7 mouse cellular contexts compared by ENCODE assay signal in the genomic region with DNA sequence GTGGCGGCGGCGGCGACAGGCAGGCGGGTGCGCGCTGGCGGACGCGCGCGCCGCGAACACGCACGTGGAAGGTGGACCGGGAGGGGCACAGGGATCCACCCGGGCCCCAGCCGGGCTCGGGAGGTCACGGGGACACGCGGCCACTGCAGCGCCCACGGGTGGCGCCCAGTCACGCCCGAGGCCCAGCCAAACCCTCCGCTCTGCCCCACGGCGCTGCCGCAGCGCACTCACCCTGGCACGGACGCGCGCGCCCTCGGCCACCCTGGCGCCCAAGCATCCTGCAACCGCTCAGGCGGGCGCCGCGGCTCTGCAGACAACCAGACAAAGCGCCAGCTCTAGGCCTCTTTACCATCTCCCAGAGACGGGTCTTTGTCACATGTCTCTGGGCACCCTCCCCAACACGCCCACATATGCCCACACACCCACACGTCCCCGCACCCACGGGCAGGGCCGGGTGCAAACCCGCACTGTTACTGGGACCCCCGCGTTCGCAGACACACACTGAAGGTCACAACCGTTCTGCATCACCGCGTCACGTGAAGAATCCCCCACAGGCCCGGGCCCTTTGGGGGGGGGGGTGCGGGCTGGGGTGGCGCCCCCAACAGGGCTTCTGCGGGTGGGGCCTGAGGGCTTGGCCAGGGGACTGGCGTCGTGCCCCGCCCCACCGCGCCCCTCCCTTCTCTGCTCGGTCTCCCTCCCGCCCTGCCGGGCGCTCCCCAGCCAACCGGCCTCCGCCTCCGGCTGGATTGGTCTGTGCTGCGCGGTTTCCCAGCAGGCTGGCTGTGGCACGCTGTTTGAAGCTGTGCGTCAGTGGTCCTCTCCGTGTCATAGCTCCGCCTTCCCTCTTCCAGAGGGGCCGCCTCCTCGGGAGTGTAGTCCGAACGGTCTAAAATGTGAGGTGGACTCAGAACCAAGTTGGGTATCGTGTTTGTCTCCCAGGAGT. TPM values are rescaled to one million over a fixed set of nuclear protein-coding genes. Genes with fewer than 3 reads are reported as not detected.
DNase-seq lines count a peak whose midpoint lies in the region; ATAC-seq and TF ChIP-seq lines count a peak whose summit lies in the region.

A gene (minus strand): TSS at position 517 of the 943 bp plus-strand sequence.

- H3K4me2 ChIP-seq in embryonic facial prominence, embryonic 14.5 days (ENCODE audit: low read depth, low read length), result peak within 1 kb of the TSS; percentile 60
- H3K4me2 ChIP-seq in limb, embryonic 11.5 days (ENCODE audit: low read depth, severe bottlenecking), result peak within 1 kb of the TSS; percentile 81
- H3K4me2 ChIP-seq in midbrain, embryonic 13.5 days (replicated peaks), result peak within 1 kb of the TSS; percentile 77

- TF ChIP-seq CTCF in heart, adult 2 months (IDR thresholded peaks at IDR 0.05), result peak; percentile 51
- no peak for TF ChIP-seq CTCF in kidney, adult 2 months (conservative IDR thresholded peaks at IDR 0.05; ENCODE audit: insufficient read depth, insufficient read length, low read depth, low read length)

- H3K4me1 ChIP-seq in embryonic facial prominence, embryonic 14.5 days (ENCODE audit: control insufficient read depth, insufficient read depth, low read length), result peaks cover 8% of the 10 kb centered on the region
- peaks cover 2% of the 10 kb centered on the region; the same call in 1 of the 2 replicates for H3K4me1 ChIP-seq in heart, adult 2 months (ENCODE audit: control insufficient read depth, insufficient read depth, low read length)
- H3K4me1 ChIP-seq in kidney, adult 2 months (ENCODE audit: control insufficient read depth, insufficient read depth, low read length), result no peaks in the 10 kb centered on the region
- peaks cover 16% of the 10 kb centered on the region for H3K4me1 ChIP-seq in limb, embryonic 11.5 days (ENCODE audit: control insufficient read depth, insufficient read depth, low read length)
- H3K4me1 ChIP-seq in midbrain, embryonic 13.5 days (replicated peaks), result peaks cover 41% of the 10 kb centered on the region

- DNase-seq in adrenal gland, postnatal 4 days (ENCODE audit: low spot score in 2 of 2), result peak; percentile 48 to 77
- DNase-seq in embryonic facial prominence, embryonic 14.5 days (ENCODE audit: low spot score), result peak; percentile 97
- DNase-seq in heart, adult 2 months, result peak; percentile 81 to 88
- DNase-seq in kidney, adult 2 months, result peak; percentile 85
- DNase-seq in limb, embryonic 11.5 days (ENCODE audit: low spot score), result peak; percentile 93
- DNase-seq in spleen, postnatal 4 days (ENCODE audit: low spot score in 2 of 2), result peak; percentile 69 to 82

- no peaks in the 10 kb centered on the region for H3K27me3 ChIP-seq in embryonic facial prominence, embryonic 14.5 days (replicated peaks; ENCODE audit: control insufficient read depth, insufficient read depth, low read length)
- no peaks in the 10 kb centered on the region for H3K27me3 ChIP-seq in heart, adult 2 months (ENCODE audit: control insufficient read depth, insufficient read depth, low read length)
- no peaks in the 10 kb centered on the region for H3K27me3 ChIP-seq in kidney, adult 2 months (replicated peaks; ENCODE audit: control insufficient read depth, insufficient read depth, low read length)
- H3K27me3 ChIP-seq in limb, embryonic 11.5 days (ENCODE audit: control insufficient read depth, insufficient read depth, low read length), result no peaks in the 10 kb centered on the region
- 0 out of 2 replicates have a peak, but pooled peaks cover 4% of the 10 kb centered on the region for H3K27me3 ChIP-seq in midbrain, embryonic 13.5 days

- no peaks in the 10 kb centered on the region for H3K9me3 ChIP-seq in embryonic facial prominence, embryonic 14.5 days (ENCODE audit: control insufficient read depth, low read length)
- no peaks in the 10 kb centered on the region for H3K9me3 ChIP-seq in limb, embryonic 11.5 days (ENCODE audit: control insufficient read depth, low read length)
- H3K9me3 ChIP-seq in midbrain, embryonic 13.5 days, result no peaks in the 10 kb centered on the region

- 0 out of 2 replicates have a peak, but pooled peaks have one; percentile 5 for TF ChIP-seq EP300 in heart, adult 2 months (IDR thresholded peaks at IDR 0.05; ENCODE audit: insufficient read depth, low read depth, low read length)

- H3K27ac ChIP-seq in embryonic facial prominence, embryonic 14.5 days (replicated peaks; ENCODE audit: low read depth, low read length), result peak within 1 kb of the TSS; percentile 89
- H3K27ac ChIP-seq in heart, adult 2 months, result peak within 1 kb of the TSS; percentile 71
- H3K27ac ChIP-seq in kidney, adult 2 months (ENCODE audit: insufficient read depth, low read depth, low read length), result peak within 1 kb of the TSS; percentile 18; the same call in 1 of the 2 replicates
- peak within 1 kb of the TSS; percentile 83 for H3K27ac ChIP-seq in limb, embryonic 11.5 days (replicated peaks; ENCODE audit: low read depth, low read length)
- peak within 1 kb of the TSS; percentile 95 for H3K27ac ChIP-seq in midbrain, embryonic 13.5 days

- intact Hi-C loops in heart, adult 2 months (cut with DNase I), result no loop called here

- ATAC-seq in embryonic facial prominence, embryonic 14.5 days (ENCODE audit: low read depth), result peak; percentile 96
- ATAC-seq in limb, embryonic 11.5 days (ENCODE audit: insufficient number of reproducible peaks, low FRiP score, low TSS enrichment, low read depth), result peak; percentile 89
- ATAC-seq in midbrain, embryonic 13.5 days, result peak; percentile 95

- H3K79me2 ChIP-seq in heart, adult 2 months (replicated peaks; ENCODE audit: control insufficient read depth, insufficient read depth, low read length), result no peaks in the 10 kb centered on the region

- peak; percentile 35 for TF ChIP-seq POLR2A in heart, adult 2 months (IDR thresholded peaks at IDR 0.05; ENCODE audit: insufficient read depth, low read depth, low read length)
- TF ChIP-seq POLR2A in kidney, adult 2 months (IDR thresholded peaks at IDR 0.05; ENCODE audit: low read depth, low read length), result no peak

- under 1% methylated on average over 20 of the region's 87 CpGs for WGBS in embryonic facial prominence, embryonic 14.5 days
- WGBS in heart, adult 2 months, result under 1% methylated on average over 70 of the region's 87 CpGs
- WGBS in kidney, adult 2 months, result 16% methylated on average over 87 of the region's 87 CpGs
- under 1% methylated on average over 57 of the region's 87 CpGs for WGBS in limb, embryonic 11.5 days
- under 1% methylated on average over 48 of the region's 87 CpGs for WGBS in midbrain, embryonic 13.5 days

- H3K36me3 ChIP-seq in embryonic facial prominence, embryonic 14.5 days (ENCODE audit: control insufficient read depth, insufficient read depth, low read length), result peaks cover 34% of the 10 kb centered on the region
- no peaks in the 10 kb centered on the region for H3K36me3 ChIP-seq in heart, adult 2 months (ENCODE audit: control insufficient read depth, insufficient read depth, low read length)
- no peaks in the 10 kb centered on the region for H3K36me3 ChIP-seq in kidney, adult 2 months (ENCODE audit: control insufficient read depth, insufficient read depth, low read length)
- peaks cover 5% of the 10 kb centered on the region for H3K36me3 ChIP-seq in limb, embryonic 11.5 days (ENCODE audit: control insufficient read depth, insufficient read depth, low read length)
- peaks cover 39% of the 10 kb centered on the region for H3K36me3 ChIP-seq in midbrain, embryonic 13.5 days

- peak within 1 kb of the TSS; percentile 96 for H3K9ac ChIP-seq in embryonic facial prominence, embryonic 14.5 days (ENCODE audit: low read depth, low read length)
- H3K9ac ChIP-seq in heart, adult 2 months (ENCODE audit: low read depth, low read length), result peak within 1 kb of the TSS; percentile 84
- peak within 1 kb of the TSS; percentile 95 for H3K9ac ChIP-seq in limb, embryonic 11.5 days (ENCODE audit: low read length)
- H3K9ac ChIP-seq in midbrain, embryonic 13.5 days (replicated peaks), result peak within 1 kb of the TSS; percentile 100

- H3K4me3 ChIP-seq in embryonic facial prominence, embryonic 14.5 days (ENCODE audit: low read depth, low read length), result peak within 1 kb of the TSS; percentile 89
- peak within 1 kb of the TSS; percentile 82 for H3K4me3 ChIP-seq in heart, adult 2 months
- H3K4me3 ChIP-seq in kidney, adult 2 months (ENCODE audit: insufficient read depth, low read depth, low read length), result peak within 1 kb of the TSS; percentile 67
- H3K4me3 ChIP-seq in limb, embryonic 11.5 days (ENCODE audit: low read depth, low read length), result peak within 1 kb of the TSS; percentile 91
- peak within 1 kb of the TSS; percentile 94 for H3K4me3 ChIP-seq in midbrain, embryonic 13.5 days (replicated peaks)

RNA-seq across cellular contexts. Expression of the gene that starts here (rescaled TPM):
- total RNA-seq in adrenal gland, postnatal 4 days (2021), result 10 to 100 TPM; 15.8 to 20.0 TPM
- polyA plus RNA-seq in embryonic facial prominence, embryonic 14.5 days (2014; fragmentation: Nextera tagmentation; extraction: Ambion mirVana), result 7.4 and 9.7 TPM in 2 replicates
- total RNA-seq in heart, adult 2 months (2021), result 1 to 10 TPM; 7.7 to 9.4 TPM
- polyA plus RNA-seq in heart, adult 2 months (2012; rRNA removed), result 12.4 and 15.3 TPM in 2 replicates
- polyA plus RNA-seq in kidney, adult 2 months (2012; rRNA removed), result 6.1 and 8.7 TPM in 2 replicates
- 8.9 and 9.1 TPM in 2 replicates for polyA plus RNA-seq in limb, embryonic 11.5 days (2014; fragmentation: Nextera tagmentation; extraction: Ambion mirVana)
- 8.8 and 10.1 TPM in 2 replicates for polyA plus RNA-seq in midbrain, embryonic 13.5 days (2015; fragmentation: Nextera tagmentation; extraction: Ambion mirVana)

Comparison
In these comparisons a context has a peak if more than half of its experiments do, and no peak if none do; other contexts are left out.
1. Peak in every context shown above with its lines: DNase-seq, ATAC-seq, H3K4me3 ChIP-seq and H3K27ac ChIP-seq.
2. H3K27ac ChIP-seq: peak in every context shown above with its lines; median percentile 95 in midbrain, embryonic 13.5 days; 89 in embryonic facial prominence, embryonic 14.5 days; 83 in limb, embryonic 11.5 days; 71 in heart, adult 2 months; 18 in kidney, adult 2 months.